Mouse (Mus musculus) forelimb bud, embryonic 11.5 days (tissue): ENCODE results near the gene Foxj1.

Experiments used
- DNase-seq: peaks from one replicate; pipeline ENCODE4 v3.0.0-alpha.2; 2012; ENCODE audit warnings: low read depth, low spot score

Gene Foxj1

DNA sequence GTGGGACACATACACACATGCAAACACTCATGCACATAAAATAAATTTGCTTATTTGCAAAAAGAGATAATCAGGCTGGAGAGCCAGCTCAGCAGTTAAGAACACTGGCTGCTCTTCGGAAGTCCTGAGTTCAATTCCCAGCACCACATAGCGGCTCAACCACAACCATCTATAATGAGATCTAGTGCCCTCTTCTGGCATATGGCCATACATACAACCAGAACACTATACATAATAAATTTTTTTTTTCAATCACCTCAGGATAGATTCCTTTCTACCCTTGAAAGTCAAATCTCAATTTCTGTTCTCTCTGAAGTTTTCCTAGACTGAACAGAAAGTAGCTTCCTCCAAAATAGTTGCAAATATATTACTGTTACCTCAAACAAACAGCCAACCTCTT lies 29.8 kb downstream of the Foxj1 start:
- DNase-seq: no peak

DNA sequence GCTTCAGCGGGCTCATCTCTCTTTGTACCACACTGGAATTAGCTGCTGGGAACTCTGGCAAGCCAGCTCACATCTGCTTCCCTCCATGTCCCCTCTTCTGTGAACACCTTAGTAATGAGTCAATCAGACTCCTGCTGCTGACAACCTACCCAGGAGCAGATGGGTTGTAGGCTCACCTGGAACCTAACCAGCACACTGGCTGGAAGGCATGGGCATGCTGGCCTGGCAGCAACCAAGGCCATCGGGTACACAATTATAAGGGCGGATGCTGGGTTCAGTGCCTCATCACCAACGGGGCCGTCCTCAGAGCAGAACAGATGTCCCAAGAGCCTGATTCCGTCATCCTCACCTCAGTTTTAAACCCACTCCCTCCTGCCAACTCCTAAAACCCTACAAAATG lies 36.6 kb downstream of the Foxj1 start:
- no peak for DNase-seq

DNA sequence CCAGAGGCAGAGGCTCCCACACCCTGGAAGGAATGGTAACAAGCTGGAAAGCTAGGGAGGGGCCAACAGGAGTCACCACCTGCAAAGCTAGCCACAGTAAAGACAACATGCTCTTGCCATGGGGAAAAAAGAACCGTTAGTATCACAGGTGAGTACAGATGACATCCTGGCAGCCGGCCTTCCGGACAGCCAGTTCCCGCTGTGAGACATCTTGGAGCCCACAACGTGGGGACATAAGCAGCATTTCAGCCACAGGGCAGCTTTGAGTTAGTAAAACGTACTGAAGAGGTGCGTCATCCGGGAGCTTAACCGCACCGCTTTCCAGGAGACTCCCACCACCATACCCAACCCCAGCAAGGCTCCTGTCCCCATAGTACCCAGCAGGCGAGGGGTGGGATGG lies 37.0 kb downstream of the Foxj1 start:
- DNase-seq: no peak

GRCm38 (mm10) chr11:116297017-116297416 lies 38.2 kb downstream of the Foxj1 start:
- DNase-seq: no peak

- no peak for DNase-seq
These were observed 38.9 kb downstream of the Foxj1 start for GRCm38 (mm10) chr11:116296191-116296734.

DNA sequence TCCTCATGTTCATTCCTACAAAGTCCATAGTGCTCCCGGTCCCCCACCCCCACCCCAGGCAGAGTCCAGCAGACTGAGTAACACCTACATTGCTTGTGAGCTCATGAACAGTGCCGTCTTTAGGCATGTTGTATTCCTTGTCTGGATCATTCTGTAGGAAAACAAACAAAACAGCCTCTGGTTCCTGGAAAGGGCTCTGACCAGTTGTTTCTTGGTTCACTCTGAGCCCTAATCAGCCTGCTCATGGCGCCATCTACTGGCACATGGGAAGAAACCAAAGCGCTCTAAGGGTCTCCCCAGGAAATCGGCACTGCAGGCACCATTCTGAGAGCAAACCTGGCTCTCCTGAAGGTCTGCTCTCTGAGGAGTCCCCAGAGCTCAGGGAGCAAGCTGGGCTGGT lies 40.9 kb downstream of the Foxj1 start:
- DNase-seq: peak; percentile 76

GRCm38 (mm10) chr11:116293538-116294137 lies 41.6 kb downstream of the Foxj1 start:
- DNase-seq: no peak

GRCm38 (mm10) chr11:116292401-116292800 lies 42.8 kb downstream of the Foxj1 start:
- DNase-seq: no peak

DNA sequence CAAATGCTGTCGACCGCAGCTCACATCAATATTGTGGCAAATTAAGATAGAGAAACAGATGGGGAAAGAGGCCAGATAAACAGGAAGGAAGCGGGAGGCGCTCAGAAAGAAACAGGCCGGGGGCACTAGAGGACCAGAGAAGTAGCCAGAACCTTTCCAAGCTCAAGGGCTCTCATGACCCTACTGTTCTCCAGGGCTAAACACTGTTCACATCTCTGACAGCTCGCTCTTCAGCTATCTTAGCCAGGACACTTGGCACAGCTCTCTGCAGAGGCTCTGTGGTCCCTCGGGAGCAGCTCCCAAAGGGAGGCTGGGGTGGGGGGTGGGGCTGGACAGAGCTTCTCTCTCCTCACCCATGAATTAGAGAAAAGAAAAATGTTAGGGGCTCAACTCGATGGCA lies 44.6 kb downstream of the Foxj1 start:
- no peak for DNase-seq

DNA sequence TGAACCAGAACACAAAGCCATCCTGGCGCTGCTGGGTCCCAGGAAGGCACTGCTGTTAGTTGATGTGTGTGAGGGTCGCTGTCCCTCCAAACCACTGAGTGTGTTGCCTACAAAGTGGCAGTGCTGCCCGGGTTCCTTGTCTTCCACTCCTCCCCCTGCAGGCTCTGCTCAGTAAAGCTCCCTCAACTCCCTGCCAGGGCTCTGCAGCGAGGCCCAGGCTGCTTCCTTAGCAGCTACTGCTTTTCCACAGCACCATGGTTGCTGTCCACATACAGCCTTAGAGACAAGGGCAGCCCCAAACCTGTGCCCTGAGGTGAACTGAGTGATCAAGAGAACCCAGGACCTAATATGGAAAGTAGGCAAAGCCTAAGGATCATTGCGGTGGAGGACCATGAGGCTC lies 47.8 kb downstream of the Foxj1 start:
- DNase-seq: no peak

DNA sequence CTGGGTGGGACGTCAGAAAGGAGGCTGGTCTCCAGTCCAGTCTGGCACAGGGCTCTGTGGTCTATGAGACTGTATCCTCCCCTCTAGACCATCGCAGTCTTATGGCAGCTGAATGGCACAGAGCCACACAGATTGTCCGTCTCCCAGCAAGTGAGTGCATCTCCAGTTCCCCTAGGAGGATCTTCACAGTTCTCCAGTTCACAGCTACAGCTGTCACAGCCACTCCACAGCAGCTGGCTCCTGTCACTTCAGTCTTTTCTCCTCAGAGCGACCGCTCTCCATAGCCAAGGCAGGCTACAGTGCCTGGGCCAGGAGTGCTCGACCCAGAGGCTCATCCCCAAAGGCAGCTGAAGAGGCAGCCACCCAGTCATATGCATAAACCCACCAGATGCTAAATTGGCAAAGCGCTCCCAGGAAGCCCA lies 49.4 kb downstream of the Foxj1 start:
- DNase-seq: no peak

- DNase-seq: no peak
These were observed 51.2 kb downstream of the Foxj1 start for GRCm38 (mm10) chr11:116283982-116284381.

DNA sequence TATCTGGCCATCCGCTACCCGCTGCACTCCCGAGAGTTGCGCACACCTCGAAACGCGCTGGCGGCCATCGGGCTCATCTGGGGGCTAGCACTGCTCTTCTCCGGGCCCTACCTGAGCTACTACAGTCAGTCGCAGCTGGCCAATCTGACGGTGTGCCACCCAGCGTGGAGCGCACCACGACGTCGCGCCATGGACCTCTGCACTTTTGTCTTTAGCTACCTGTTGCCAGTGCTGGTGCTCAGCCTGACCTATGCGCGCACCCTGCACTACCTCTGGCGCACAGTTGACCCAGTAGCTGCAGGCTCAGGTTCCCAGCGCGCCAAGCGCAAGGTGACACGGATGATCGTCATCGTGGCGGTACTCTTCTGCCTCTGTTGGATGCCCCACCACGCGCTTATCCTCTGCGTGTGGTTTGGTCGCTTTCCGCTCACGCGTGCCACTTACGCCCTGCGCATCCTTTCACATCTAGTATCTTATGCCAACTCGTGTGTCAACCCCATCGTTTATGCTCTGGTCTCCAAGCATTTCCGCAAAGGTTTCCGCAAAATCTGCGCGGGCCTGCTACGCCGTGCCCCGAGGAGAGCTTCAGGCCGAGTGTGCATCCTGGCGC lies 52.2 kb downstream of the Foxj1 start:
- DNase-seq: no peak

GRCm38 (mm10) chr11:116282089-116282488 lies 53.1 kb downstream of the Foxj1 start:
- no peak for DNase-seq

DNA sequence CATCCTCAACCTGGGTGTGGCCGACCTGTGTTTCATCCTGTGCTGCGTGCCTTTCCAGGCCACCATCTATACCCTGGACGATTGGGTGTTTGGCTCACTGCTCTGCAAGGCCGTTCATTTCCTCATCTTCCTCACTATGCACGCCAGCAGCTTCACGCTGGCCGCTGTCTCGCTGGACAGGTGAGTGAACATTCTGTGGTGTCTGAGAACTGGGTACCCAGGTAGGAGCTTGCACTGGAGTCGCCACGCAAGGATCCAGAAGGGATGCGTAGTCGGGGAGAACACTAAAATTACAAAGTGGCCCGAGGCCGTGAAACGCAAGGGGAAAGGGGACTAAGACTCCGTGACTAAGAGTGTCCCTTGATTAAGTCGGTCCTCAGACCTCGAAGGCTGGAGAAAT lies 53.5 kb downstream of the Foxj1 start:
- DNase-seq: no peak

DNA sequence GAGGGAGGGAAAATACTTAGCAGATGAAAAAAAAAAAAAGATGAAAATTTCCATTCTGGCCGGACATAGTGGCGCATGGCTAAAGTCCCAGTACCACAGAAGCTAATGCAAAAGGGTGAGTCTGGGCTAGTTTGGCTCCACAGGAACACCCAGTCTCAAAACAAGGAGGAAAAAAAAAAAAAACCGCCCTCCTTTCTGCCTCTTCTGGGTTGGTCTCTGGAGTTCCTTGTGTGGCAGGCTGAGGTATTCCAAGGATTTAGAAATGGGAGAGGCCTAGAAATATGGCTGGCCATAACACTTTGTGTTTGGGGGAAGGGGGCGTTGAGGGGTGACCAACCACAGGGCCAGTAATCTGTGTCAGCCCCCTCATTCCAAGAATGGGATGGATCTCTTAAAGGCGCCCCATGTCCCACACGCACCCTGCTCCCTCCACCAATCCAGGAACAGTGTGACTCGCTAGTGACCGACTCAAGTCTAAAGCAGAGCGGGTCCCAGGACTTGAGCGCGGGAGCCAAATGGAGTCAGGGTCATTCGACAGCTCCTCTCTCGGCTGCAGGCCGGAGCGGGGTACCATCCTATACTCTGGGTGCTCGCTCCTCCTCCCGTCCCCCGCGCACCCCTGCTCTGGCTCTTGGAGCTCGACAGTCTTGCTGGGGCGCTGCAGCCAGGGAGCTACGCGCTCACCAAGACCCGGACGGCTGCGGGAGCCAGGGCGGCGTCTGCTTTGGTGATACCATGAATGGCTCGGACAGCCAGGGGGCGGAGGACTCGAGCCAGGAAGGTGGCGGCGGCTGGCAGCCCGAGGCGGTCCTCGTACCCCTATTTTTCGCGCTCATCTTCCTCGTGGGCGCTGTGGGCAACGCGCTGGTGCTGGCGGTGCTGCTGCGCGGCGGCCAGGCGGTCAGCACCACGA lies 54.2 kb downstream of the Foxj1 start, which contains the start of gene Galr2:
TSS of gene Galr2 (plus strand) at position 189 of the 913 bp plus-strand sequence.
- DNase-seq: no peak
